Mouse (Mus musculus) limb, embryonic 14.5 days (tissue): ENCODE data around the gene Acvr1b. TPM values are rescaled to one million over a fixed set of nuclear protein-coding genes. Genes with fewer than 3 reads are reported as not detected.

Source experiments
- ATAC-seq: fragments of 200-750 bp; cut with Nextera tagmentation; 2 replicates; pipeline ENCODE4 v1.8.0; 2017; ENCODE audit warnings: low read depth, moderate number of reproducible peaks, moderate TSS enrichment; ENCODE audit not compliant: low FRiP score
- DNase-seq: peaks from one replicate; pipeline ENCODE4 v3.0.0-alpha.2; 2015; ENCODE audit warnings: low spot score
- H3K27ac ChIP-seq: fragments of 300-500 bp; sonication (generic); replicated peaks from 2 replicates; pipeline ENCODE4 v1.5.1; 2014; ENCODE audit warnings: low read depth, mild to moderate bottlenecking, low read length, moderate library complexity, mixed read lengths
- H3K27me3 ChIP-seq: fragments of 300-500 bp; sonication (generic); 2 replicates; pipeline ENCODE4 v1.6.1; 2014; ENCODE audit warnings: low read length, mixed read lengths; ENCODE audit not compliant: control insufficient read depth, insufficient read depth
- H3K36me3 ChIP-seq: fragments of 300-500 bp; sonication (generic); 2 replicates; pipeline ENCODE4 v1.6.1; 2014; ENCODE audit warnings: mild to moderate bottlenecking, low read length, moderate library complexity, mixed read lengths; ENCODE audit not compliant: control insufficient read depth, insufficient read depth
- H3K4me1 ChIP-seq: fragments of 300-500 bp; sonication (generic); 2 replicates; pipeline ENCODE4 v1.6.1; 2014; ENCODE audit warnings: antibody characterized with exemption, low read length, mixed read lengths; ENCODE audit not compliant: control insufficient read depth, insufficient read depth
- H3K4me2 ChIP-seq: fragments of 300-500 bp; sonication (generic); replicated peaks from 2 replicates; pipeline ENCODE4 v1.6.1; 2014; ENCODE audit warnings: low read depth, mild to moderate bottlenecking, low read length, moderate library complexity; ENCODE audit not compliant: severe bottlenecking
- H3K4me3 ChIP-seq: fragments of 300-500 bp; sonication (generic); replicated peaks from 2 replicates; pipeline ENCODE4 v1.5.1; 2014; ENCODE audit warnings: low read length
- H3K9ac ChIP-seq: fragments of 300-500 bp; sonication (generic); 2 replicates; pipeline ENCODE4 v1.6.1; 2014; ENCODE audit warnings: mild to moderate bottlenecking, low read depth, low read length, moderate library complexity; ENCODE audit not compliant: severe bottlenecking
- H3K9me3 ChIP-seq: fragments of 300-500 bp; sonication (generic); 2 replicates; pipeline ENCODE4 v1.6.1; 2016; ENCODE audit warnings: low read length; ENCODE audit not compliant: control insufficient read depth
- POLR2A ChIP-seq: fragments of 200-500 bp; IDR thresholded peaks from 2 replicates; pipeline ENCODE4 v1.8.0; 2012; ENCODE audit warnings: inconsistent platforms, mild to moderate bottlenecking, moderate library complexity, borderline replicate concordance; ENCODE audit not compliant: insufficient read depth, insufficient read length; ENCODE audit errors: extremely low read depth
- WGBS: fragments of 180-500 bp; shearing (Covaris S2); extraction: QIAGEN DNeasy Blood & Tissue Kit; methylation state at CpG from one replicate; pipeline ENCODE4 v1.1.7; 2014; 5-methylcytosine and 5-hydroxymethylcytosine counted together
- polyA plus RNA-seq, 2 experiments: library from polyadenylated mRNA; depleted of rRNA in 1 of 2; stranded (reverse) in 1 of 2; unstranded in 1 of 2; fragments of >200 nt; fragmentation: Nextera tagmentation in 1 of 2; extraction: Ambion mirVana in 1 of 2; gene quantifications; 2 replicates each; pipeline versions ENCODE4 v1.2.1 to v1.2.3; 2012 to 2014

The Acvr1b gene
- polyA plus RNA-seq, 2 experiments, result 12.3 to 27.2 TPM

DNA sequence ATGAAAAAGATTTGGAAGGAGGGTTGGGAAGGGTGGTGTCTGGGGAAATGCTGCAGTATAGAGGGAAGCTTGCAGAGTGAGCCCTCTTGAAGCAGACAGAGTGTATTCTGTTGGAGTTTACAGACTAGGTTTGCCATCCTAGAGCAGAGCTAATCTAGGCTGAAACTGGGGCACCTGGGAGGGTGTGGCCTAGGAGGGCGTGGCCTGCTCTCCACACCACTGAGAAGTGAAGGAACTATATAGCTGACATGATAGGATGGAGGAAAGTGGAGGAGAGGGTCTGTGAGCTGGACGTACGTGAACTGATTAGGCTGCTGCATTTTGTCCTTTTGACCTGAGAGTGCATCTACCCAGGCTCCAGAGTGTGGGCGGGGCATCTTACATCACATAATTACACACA is 29.8 kb downstream of the Acvr1b start:
- TF ChIP-seq POLR2A, result no peak
- H3K27ac ChIP-seq, result no peak overlapping the region
- H3K9me3 ChIP-seq, result no peaks in the 10 kb centered on the region
- H3K4me3 ChIP-seq, result no peak overlapping the region
- DNase-seq (no peak), ATAC-seq (no peak)
- no peak overlapping the region for H3K4me2 ChIP-seq
- WGBS, result 75% methylated on average over 4 of the region's 4 CpGs
- no peaks in the 10 kb centered on the region for H3K27me3 ChIP-seq
- no peak overlapping the region for H3K9ac ChIP-seq
- peaks cover 90% of the 10 kb centered on the region for H3K36me3 ChIP-seq
- H3K4me1 ChIP-seq, result no peaks in the 10 kb centered on the region

DNA sequence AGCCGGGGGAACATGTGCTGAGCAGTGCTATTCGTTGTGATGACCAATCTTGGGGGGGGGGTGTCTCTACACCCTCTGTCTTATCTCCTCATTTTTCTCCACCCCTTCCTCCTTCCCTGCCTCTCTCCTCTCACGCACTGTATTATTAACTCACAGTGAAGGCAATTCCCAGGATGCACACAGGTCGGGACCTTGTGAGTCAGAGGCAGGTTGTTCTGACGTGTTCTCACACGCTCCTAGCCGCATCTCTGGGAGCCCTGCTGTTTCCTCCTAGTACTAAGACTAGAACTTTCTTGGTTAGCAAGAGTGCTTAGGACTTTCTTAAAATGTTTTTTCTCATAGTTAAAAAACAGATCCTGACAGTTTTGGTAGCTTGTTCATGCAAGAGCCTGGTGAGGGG is 30.9 kb downstream of the Acvr1b start:
- WGBS, result 82% methylated on average over 7 of the region's 7 CpGs

DNA sequence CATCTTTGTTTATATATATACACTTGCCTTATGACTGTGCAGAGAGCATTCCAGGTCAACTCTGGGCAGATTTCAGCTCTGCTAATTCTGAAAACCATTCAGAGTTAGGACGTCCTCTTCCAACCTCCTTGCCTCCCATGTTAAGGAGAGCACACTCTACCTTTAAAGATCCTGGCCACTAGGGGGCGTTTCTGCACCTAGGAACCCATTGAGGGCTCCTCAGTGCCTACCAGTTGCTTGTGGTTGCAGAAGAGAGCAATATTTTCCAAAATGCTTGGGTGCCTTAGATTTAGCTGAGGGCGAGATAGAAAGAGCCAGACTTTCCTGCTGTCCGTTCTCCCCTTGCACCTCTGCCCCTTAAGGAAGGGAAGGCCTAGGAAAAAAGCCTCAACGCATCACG is 36.4 kb downstream of the Acvr1b start:
- 70% methylated on average over 6 of the region's 6 CpGs for WGBS
- Histone ChIP-seq H3K4me1 (no peaks in the 10 kb centered on the region), H3K9ac (no peak overlapping the region), H3K4me3 (no peak overlapping the region), H3K27ac (no peak overlapping the region), H3K9me3 (no peaks in the 10 kb centered on the region), H3K4me2 (no peak overlapping the region), H3K36me3 (peaks cover 80% of the 10 kb centered on the region), H3K27me3 (no peaks in the 10 kb centered on the region)
- no peak for TF ChIP-seq POLR2A
- DNase-seq, result peak; percentile 83
- ATAC-seq, result peak; percentile 49; the same call in 1 of the 2 replicates

More for the DNA sequence above, 30.9 kb downstream of the Acvr1b start:
- TF ChIP-seq POLR2A, result no peak
- peaks cover 91% of the 10 kb centered on the region for H3K36me3 ChIP-seq
- H3K4me3 ChIP-seq, result no peak overlapping the region
- DNase-seq, result no peak
- H3K9me3 ChIP-seq, result no peaks in the 10 kb centered on the region
- no peak overlapping the region for H3K9ac ChIP-seq
- no peaks in the 10 kb centered on the region for H3K27me3 ChIP-seq
- H3K4me1 ChIP-seq, result no peaks in the 10 kb centered on the region
- ATAC-seq, result no peak
- H3K4me2 ChIP-seq, result no peak overlapping the region
- H3K27ac ChIP-seq, result no peak overlapping the region

DNA sequence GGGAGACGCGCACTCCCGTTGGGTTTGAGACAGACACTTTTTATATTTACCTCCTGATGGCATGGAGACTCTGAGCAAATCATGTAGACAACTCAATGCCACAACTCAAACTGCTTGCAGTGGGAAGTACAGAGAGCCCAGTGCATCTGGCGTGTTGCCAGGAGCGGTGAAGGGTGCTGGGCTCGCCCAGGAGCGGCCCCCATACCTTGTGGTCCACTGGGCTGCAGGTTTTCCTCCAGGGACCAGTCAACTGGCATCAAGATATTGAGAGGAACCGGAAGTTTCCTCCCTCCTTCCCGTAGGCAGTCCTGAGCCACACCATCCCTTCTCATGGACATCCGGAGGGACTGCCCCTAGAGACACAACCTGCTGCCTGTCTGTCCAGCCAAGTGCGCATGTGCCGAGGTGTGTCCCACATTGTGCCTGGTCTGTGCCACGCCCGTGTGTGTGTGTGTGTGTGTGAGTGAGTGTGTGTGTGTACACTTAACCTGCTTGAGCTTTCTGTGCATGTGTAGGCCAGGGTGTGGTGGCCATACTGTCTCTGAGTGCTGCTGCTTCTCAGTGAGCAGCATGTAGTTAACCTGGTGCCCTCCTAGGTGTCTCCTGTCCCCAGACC is 37.2 kb downstream of the Acvr1b start:
- peaks cover 75% of the 10 kb centered on the region for H3K36me3 ChIP-seq
- DNase-seq (no peak), ATAC-seq (no peak)
- no peaks in the 10 kb centered on the region for H3K9me3 ChIP-seq
- 88% methylated on average over 14 of the region's 14 CpGs for WGBS
- no peak overlapping the region for H3K27ac ChIP-seq
- no peak overlapping the region for H3K4me3 ChIP-seq
- H3K9ac ChIP-seq, result no peak overlapping the region
- TF ChIP-seq POLR2A, result no peak
- no peak overlapping the region for H3K4me2 ChIP-seq
- no peaks in the 10 kb centered on the region for H3K27me3 ChIP-seq
- no peaks in the 10 kb centered on the region for H3K4me1 ChIP-seq

DNA sequence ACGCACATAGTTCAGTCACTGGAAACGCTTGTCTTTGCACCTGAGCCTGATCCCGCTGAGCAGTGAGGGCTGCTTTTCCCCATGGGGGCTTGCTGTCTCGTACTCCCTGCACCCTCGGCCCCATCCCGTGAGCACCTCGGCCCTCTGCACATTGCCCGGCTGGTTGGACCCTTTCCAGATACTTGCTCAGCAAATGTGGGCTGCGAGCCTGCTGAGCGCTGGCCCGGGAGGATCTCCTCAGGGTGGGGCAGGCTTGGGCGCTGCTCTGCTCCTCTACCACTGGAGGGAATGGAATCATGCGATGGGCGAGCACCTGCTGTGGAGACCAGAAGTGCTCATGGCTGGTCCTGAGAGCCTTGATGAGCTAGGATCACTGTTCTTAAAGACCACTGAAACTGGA is 38.6 kb downstream of the Acvr1b start:
- ATAC-seq (no peak), DNase-seq (no peak)
- no peak for TF ChIP-seq POLR2A
- no peak overlapping the region for H3K4me2 ChIP-seq
- H3K9ac ChIP-seq, result no peak overlapping the region
- H3K4me3 ChIP-seq, result no peak overlapping the region
- no peaks in the 10 kb centered on the region for H3K9me3 ChIP-seq
- peaks cover 62% of the 10 kb centered on the region for H3K36me3 ChIP-seq
- no peaks in the 10 kb centered on the region for H3K4me1 ChIP-seq
- H3K27ac ChIP-seq, result no peak overlapping the region
- no peaks in the 10 kb centered on the region for H3K27me3 ChIP-seq
- 77% methylated on average over 14 of the region's 14 CpGs for WGBS
